Mouse (Mus musculus) limb, embryonic 14.5 days (tissue): ENCODE data around the gene Sestd1. TPM values are rescaled to one million over a fixed set of nuclear protein-coding genes. Genes with fewer than 3 reads are reported as not detected.

Source experiments
- ATAC-seq: fragments of 200-750 bp; cut with Nextera tagmentation; 2 replicates; pipeline ENCODE4 v1.8.0; 2017; ENCODE audit warnings: low read depth, moderate number of reproducible peaks, moderate TSS enrichment; ENCODE audit not compliant: low FRiP score
- DNase-seq: peaks from one replicate; pipeline ENCODE4 v3.0.0-alpha.2; 2015; ENCODE audit warnings: low spot score
- H3K27ac ChIP-seq: fragments of 300-500 bp; sonication (generic); replicated peaks from 2 replicates; pipeline ENCODE4 v1.5.1; 2014; ENCODE audit warnings: low read depth, mild to moderate bottlenecking, low read length, moderate library complexity, mixed read lengths
- H3K27me3 ChIP-seq: fragments of 300-500 bp; sonication (generic); 2 replicates; pipeline ENCODE4 v1.6.1; 2014; ENCODE audit warnings: low read length, mixed read lengths; ENCODE audit not compliant: control insufficient read depth, insufficient read depth
- H3K36me3 ChIP-seq: fragments of 300-500 bp; sonication (generic); 2 replicates; pipeline ENCODE4 v1.6.1; 2014; ENCODE audit warnings: mild to moderate bottlenecking, low read length, moderate library complexity, mixed read lengths; ENCODE audit not compliant: control insufficient read depth, insufficient read depth
- H3K4me1 ChIP-seq: fragments of 300-500 bp; sonication (generic); 2 replicates; pipeline ENCODE4 v1.6.1; 2014; ENCODE audit warnings: antibody characterized with exemption, low read length, mixed read lengths; ENCODE audit not compliant: control insufficient read depth, insufficient read depth
- H3K4me2 ChIP-seq: fragments of 300-500 bp; sonication (generic); replicated peaks from 2 replicates; pipeline ENCODE4 v1.6.1; 2014; ENCODE audit warnings: low read depth, mild to moderate bottlenecking, low read length, moderate library complexity; ENCODE audit not compliant: severe bottlenecking
- H3K4me3 ChIP-seq: fragments of 300-500 bp; sonication (generic); replicated peaks from 2 replicates; pipeline ENCODE4 v1.5.1; 2014; ENCODE audit warnings: low read length
- H3K9ac ChIP-seq: fragments of 300-500 bp; sonication (generic); 2 replicates; pipeline ENCODE4 v1.6.1; 2014; ENCODE audit warnings: mild to moderate bottlenecking, low read depth, low read length, moderate library complexity; ENCODE audit not compliant: severe bottlenecking
- H3K9me3 ChIP-seq: fragments of 300-500 bp; sonication (generic); 2 replicates; pipeline ENCODE4 v1.6.1; 2016; ENCODE audit warnings: low read length; ENCODE audit not compliant: control insufficient read depth
- POLR2A ChIP-seq: fragments of 200-500 bp; IDR thresholded peaks from 2 replicates; pipeline ENCODE4 v1.8.0; 2012; ENCODE audit warnings: inconsistent platforms, mild to moderate bottlenecking, moderate library complexity, borderline replicate concordance; ENCODE audit not compliant: insufficient read depth, insufficient read length; ENCODE audit errors: extremely low read depth
- WGBS: fragments of 180-500 bp; shearing (Covaris S2); extraction: QIAGEN DNeasy Blood & Tissue Kit; methylation state at CpG from one replicate; pipeline ENCODE4 v1.1.7; 2014; 5-methylcytosine and 5-hydroxymethylcytosine counted together
- polyA plus RNA-seq, 2 experiments: library from polyadenylated mRNA; depleted of rRNA in 1 of 2; stranded (reverse) in 1 of 2; unstranded in 1 of 2; fragments of >200 nt; fragmentation: Nextera tagmentation in 1 of 2; extraction: Ambion mirVana in 1 of 2; gene quantifications; 2 replicates each; pipeline versions ENCODE4 v1.2.1 to v1.2.3; 2012 to 2014

Sestd1 gene
- polyA plus RNA-seq, 2 experiments = 23.8 to 25.4 TPM

- Histone ChIP-seq H3K4me1 (peaks cover 17% of the 10 kb centered on the region), H3K9me3 (no peaks in the 10 kb centered on the region), H3K4me3 (no peak overlapping the region), H3K27ac (no peak overlapping the region), H3K9ac (no peak overlapping the region), H3K4me2 (no peak overlapping the region), H3K27me3 (no peaks in the 10 kb centered on the region), H3K36me3 (peaks cover 3% of the 10 kb centered on the region; the same call in 1 of the 2 replicates)
- DNase-seq (peak; percentile 56), ATAC-seq (no peak)
- TF ChIP-seq POLR2A = no peak
- 27% methylated on average over 8 of the region's 8 CpGs for WGBS
Measured at GRCm38 (mm10) chr2:77249771-77250681, 30.4 kb downstream of the Sestd1 start.

GRCm38 (mm10) chr2:77248416-77248815 lies 32.0 kb downstream of the Sestd1 start:
- no peak overlapping the region for H3K4me3 ChIP-seq
- H3K4me1 ChIP-seq = peaks cover 17% of the 10 kb centered on the region
- ATAC-seq = no peak
- no peaks in the 10 kb centered on the region for H3K27me3 ChIP-seq
- H3K27ac ChIP-seq = no peak overlapping the region
- no peak for TF ChIP-seq POLR2A
- DNase-seq = no peak
- H3K36me3 ChIP-seq = peaks cover 13% of the 10 kb centered on the region
- no peaks in the 10 kb centered on the region for H3K9me3 ChIP-seq
- H3K9ac ChIP-seq = no peak overlapping the region
- H3K4me2 ChIP-seq = no peak overlapping the region
- WGBS = 71% methylated on average over 1 of the region's 1 CpGs

- Histone ChIP-seq H3K9ac (no peak overlapping the region), H3K27me3 (no peaks in the 10 kb centered on the region), H3K27ac (no peak overlapping the region), H3K4me2 (no peak overlapping the region), H3K4me3 (no peak overlapping the region), H3K36me3 (peaks cover 14% of the 10 kb centered on the region), H3K4me1 (peaks cover 17% of the 10 kb centered on the region), H3K9me3 (no peaks in the 10 kb centered on the region)
- DNase-seq (no peak), ATAC-seq (no peak)
- WGBS = 72% methylated on average over 10 of the region's 10 CpGs
- TF ChIP-seq POLR2A = no peak
Measured at GRCm38 (mm10) chr2:77247200-77247830, 33.1 kb downstream of the Sestd1 start.

GRCm38 (mm10) chr2:77245806-77246205 lies 34.6 kb downstream of the Sestd1 start:
- no peak for TF ChIP-seq POLR2A
- H3K27me3 ChIP-seq = no peaks in the 10 kb centered on the region
- no peaks in the 10 kb centered on the region for H3K9me3 ChIP-seq
- ATAC-seq = 0 out of 2 replicates have a peak, but pooled peaks have one; percentile 12
- 34% methylated on average over 3 of the region's 3 CpGs for WGBS
- H3K36me3 ChIP-seq = peaks cover 21% of the 10 kb centered on the region
- H3K27ac ChIP-seq = no peak overlapping the region
- no peak overlapping the region for H3K4me3 ChIP-seq
- no peak for DNase-seq
- peaks cover 17% of the 10 kb centered on the region for H3K4me1 ChIP-seq
- H3K4me2 ChIP-seq = no peak overlapping the region
- no peak overlapping the region for H3K9ac ChIP-seq

- Histone ChIP-seq H3K4me1 (peaks cover 4% of the 10 kb centered on the region; the same call in 1 of the 2 replicates), H3K4me2 (no peak overlapping the region), H3K4me3 (no peak overlapping the region), H3K27me3 (no peaks in the 10 kb centered on the region), H3K27ac (no peak overlapping the region), H3K9me3 (no peaks in the 10 kb centered on the region), H3K9ac (no peak overlapping the region), H3K36me3 (peaks cover 40% of the 10 kb centered on the region)
- no peak for TF ChIP-seq POLR2A
- no peak for DNase-seq
- WGBS = 93% methylated on average over 6 of the region's 6 CpGs
- ATAC-seq = no peak
Measured at GRCm38 (mm10) chr2:77242248-77242647, 38.1 kb downstream of the Sestd1 start.
